Mouse (Mus musculus) brain, embryonic 14.5 days (tissue): Measurements from ENCODE around the gene Plscr3.

Experiments used
- CTCF ChIP-seq: fragments of 200-500 bp; IDR thresholded peaks from 2 replicates; pipeline ENCODE4 v1.5.1; 2012; ENCODE audit warnings: inconsistent platforms, mild to moderate bottlenecking, moderate library complexity, borderline replicate concordance; ENCODE audit not compliant: insufficient read depth, insufficient read length; ENCODE audit errors: extremely low read depth
- POLR2A ChIP-seq: fragments of 200-500 bp; IDR thresholded peaks from 2 replicates; pipeline ENCODE4 v1.6.1; 2012; ENCODE audit warnings: mild to moderate bottlenecking, inconsistent platforms, borderline replicate concordance; ENCODE audit not compliant: poor library complexity, insufficient read depth, insufficient read length, severe bottlenecking; ENCODE audit errors: extremely low read depth

DNA sequence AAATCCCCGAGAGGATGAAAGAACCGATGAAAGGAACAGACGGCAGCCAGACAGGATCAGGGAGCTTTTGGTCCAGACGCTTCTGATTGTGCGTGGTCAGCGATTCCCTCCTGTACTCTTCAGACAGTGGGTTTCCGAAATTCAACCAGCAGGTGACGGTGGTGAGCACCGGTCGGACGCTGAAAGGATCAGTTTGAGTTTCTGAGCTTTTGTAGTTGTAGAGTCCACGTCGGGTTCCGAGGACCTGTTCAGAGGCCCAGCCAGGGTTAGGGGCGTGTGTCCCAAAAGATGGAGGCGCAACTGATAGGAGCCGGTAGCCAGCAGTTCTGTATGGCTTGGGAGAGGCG, 34.3 kb downstream of the Plscr3 start:
- TF ChIP-seq CTCF (peak; percentile 84), POLR2A (no peak)
